Mouse (Mus musculus): Measurements from ENCODE around the gene Entpd7.

- TF ChIP-seq POLR2A (IDR thresholded peaks at IDR 0.05; ENCODE audit: low read depth, low read length) (no peak), CTCF (IDR thresholded peaks at IDR 0.05; ENCODE audit: borderline replicate concordance, insufficient read depth, low read length) (no peak)
These were observed 78.3 kb downstream of the Entpd7 start for GRCm38 (mm10) chr19:43767549-43768322.
